Mouse (Mus musculus) small intestine, adult 2 months (tissue): ENCODE data around the gene Olfr68. TPM values are rescaled to one million over a fixed set of nuclear protein-coding genes. Genes with fewer than 3 reads are reported as not detected.
"Not testable (repeated sequence)": the region's sequence is repeated elsewhere in the genome, so short reads cannot be mapped to it uniquely, and the experiment has no call there.

Experiments
- H3K27ac ChIP-seq: fragments of 200-500 bp; 2 replicates; pipeline ENCODE4 v1.5.1; 2012; ENCODE audit warnings: low read depth, low read length, control low read depth, inconsistent platforms; ENCODE audit not compliant: insufficient read depth
- H3K27me3 ChIP-seq: fragments of 200-500 bp; 2 replicates; pipeline ENCODE4 v1.6.1; 2012; ENCODE audit warnings: mild to moderate bottlenecking, moderate library complexity, low read length, inconsistent platforms; ENCODE audit not compliant: control insufficient read depth, insufficient read depth
- H3K36me3 ChIP-seq: fragments of 200-500 bp; 2 replicates; pipeline ENCODE4 v1.6.1; 2012; ENCODE audit warnings: mild to moderate bottlenecking, low read length, control low read depth, inconsistent platforms; ENCODE audit not compliant: control insufficient read depth, insufficient read depth
- H3K4me1 ChIP-seq: fragments of 200-500 bp; 2 replicates; pipeline ENCODE4 v1.6.1; 2012; ENCODE audit warnings: low read length, inconsistent platforms, mixed read lengths; ENCODE audit not compliant: control insufficient read depth, insufficient read depth, insufficient read length
- H3K4me3 ChIP-seq: fragments of 200-500 bp; 2 replicates; pipeline ENCODE4 v1.5.1; 2012; ENCODE audit warnings: low read depth, mild to moderate bottlenecking, control low read depth, inconsistent platforms, low read length, moderate library complexity
- CTCF ChIP-seq: fragments of 200-500 bp; IDR thresholded peaks from 2 replicates; pipeline ENCODE4 v1.5.1; 2012; ENCODE audit warnings: low read depth, mild to moderate bottlenecking, control low read depth, inconsistent platforms, low read length, moderate library complexity, mixed read lengths; ENCODE audit not compliant: insufficient replicate concordance, insufficient read length; ENCODE audit errors: extremely low read depth
- POLR2A ChIP-seq: fragments of 200-500 bp; IDR thresholded peaks from 2 replicates; pipeline ENCODE4 v1.6.1; 2012; ENCODE audit warnings: low read depth, mild to moderate bottlenecking, control low read depth, inconsistent platforms, low read length, moderate library complexity
- WGBS: fragments of 180-500 bp; shearing (Covaris S2); methylation state at CpG from one replicate; pipeline ENCODE4 v1.1.7; 2018; 5-methylcytosine and 5-hydroxymethylcytosine counted together
- polyA plus RNA-seq: library from polyadenylated mRNA; depleted of rRNA; stranded (reverse); fragments of >200 nt; gene quantifications from 2 replicates; pipeline ENCODE4 v1.2.3, GENCODE M21; 2012; rRNA removed

The Olfr68 gene
- polyA plus RNA-seq: not detected in 2 replicates

DNA sequence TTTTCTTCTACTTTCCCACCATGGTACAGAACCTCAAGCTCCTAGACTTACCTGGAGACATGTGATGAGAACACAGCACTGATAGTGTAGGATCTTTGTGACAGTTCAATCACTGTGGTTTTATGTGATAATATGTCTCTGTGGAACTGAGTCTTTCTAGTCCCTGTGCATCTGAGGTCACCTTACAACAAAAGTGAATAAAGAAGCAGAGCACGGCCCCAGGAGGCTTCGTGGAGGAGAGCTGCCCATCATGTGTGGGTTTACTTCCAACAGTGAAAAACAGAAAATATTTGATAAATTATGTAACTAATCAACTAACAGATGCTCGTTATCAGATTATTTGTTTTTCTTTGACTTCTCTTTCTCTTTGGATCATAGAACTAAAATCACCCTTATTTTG is at the start of gene Olfr68:
TSS of gene Olfr68 (minus strand) at position 101 of the 400 bp plus-strand sequence.
- Histone ChIP-seq H3K27me3 (no peaks in the 10 kb centered on the region), H3K4me3 (no peak within 1 kb of the TSS), H3K27ac (no peak within 1 kb of the TSS), H3K4me1 (no peaks in the 10 kb centered on the region), H3K36me3 (no peaks in the 10 kb centered on the region)
- 77% methylated on average over 3 of the region's 3 CpGs for WGBS
- TF ChIP-seq POLR2A: no peak
- TF ChIP-seq CTCF: no peak

DNA sequence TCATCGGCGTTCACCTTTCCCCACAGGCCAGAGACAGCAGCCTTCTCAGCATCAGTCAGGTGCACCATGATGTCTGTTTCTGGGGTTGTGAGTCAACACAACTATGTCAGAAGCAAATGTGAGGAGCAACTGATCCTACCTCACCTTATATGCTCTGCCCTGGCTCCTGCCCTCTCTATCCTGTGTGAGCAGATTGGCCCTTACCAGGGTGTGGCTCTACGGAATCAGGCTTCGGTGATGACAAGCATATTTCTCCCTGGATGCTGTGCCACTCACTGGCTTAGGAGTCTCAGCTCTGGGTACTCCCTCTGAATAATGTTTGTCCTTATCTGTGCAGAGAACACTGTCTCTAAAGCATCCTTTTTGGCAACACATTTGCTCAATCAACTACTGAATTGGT is 48.3 kb upstream of the Olfr68 start, which contains the start of gene Hbb-bs:
TSS of gene Hbb-bs (minus strand) at position 289 of the 400 bp plus-strand sequence.
- 86% methylated on average over 4 of the region's 4 CpGs for WGBS
- Histone ChIP-seq H3K27ac (no peak within 1 kb of the TSS), H3K27me3 (no peaks in the 10 kb centered on the region), H3K4me1 (no peaks in the 10 kb centered on the region), H3K4me3 (no peak within 1 kb of the TSS), H3K36me3 (no peaks in the 10 kb centered on the region)
- TF ChIP-seq POLR2A (no peak), CTCF (no peak)

- not testable (repeated sequence) for H3K27me3 ChIP-seq, H3K36me3 ChIP-seq, H3K27ac ChIP-seq, H3K4me1 ChIP-seq, H3K4me3 ChIP-seq
- WGBS: no CpG with 5 or more reads among the region's 2 CpGs
Measured at GRCm38 (mm10) chr7:103827139-103827538, 47.6 kb upstream of the Olfr68 start.

DNA sequence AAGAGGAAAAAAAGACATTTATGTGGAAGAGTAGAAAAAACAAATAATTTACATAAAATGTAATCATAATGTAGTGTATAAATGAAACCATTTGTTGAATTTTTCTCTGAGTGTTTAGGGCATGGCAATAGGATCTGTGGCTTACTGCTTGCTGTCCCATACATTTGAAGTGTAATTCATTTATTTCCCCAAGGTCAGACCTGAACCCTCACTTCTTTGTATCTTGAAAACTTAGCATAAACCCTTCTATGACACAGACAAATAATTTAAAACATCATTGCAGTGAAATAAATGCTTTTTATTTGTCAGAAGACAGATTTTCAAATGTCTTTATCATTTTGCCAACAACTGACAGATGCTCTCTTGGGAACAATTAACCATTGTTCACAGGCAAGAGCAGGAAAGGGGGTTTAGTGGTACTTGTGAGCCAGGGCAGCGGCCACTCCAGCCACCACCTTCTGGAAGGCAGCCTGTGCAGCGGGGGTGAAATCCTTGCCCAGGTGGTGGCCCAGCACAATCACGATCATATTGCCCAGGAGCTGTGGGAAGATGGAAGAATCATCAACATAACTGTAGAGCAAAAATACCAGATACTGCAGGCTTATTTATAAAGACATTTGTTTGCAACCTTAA is 46.9 kb upstream of the Olfr68 start:
- Histone ChIP-seq H3K27ac (no peak overlapping the region), H3K4me1 (no peaks in the 10 kb centered on the region), H3K4me3 (no peak overlapping the region), H3K36me3 (no peaks in the 10 kb centered on the region), H3K27me3 (no peaks in the 10 kb centered on the region)
- TF ChIP-seq POLR2A: no peak
- no peak for TF ChIP-seq CTCF
- WGBS: 58% methylated on average over 3 of the region's 3 CpGs

- Histone ChIP-seq H3K27ac (no peak overlapping the region), H3K36me3 (no peaks in the 10 kb centered on the region), H3K27me3 (no peaks in the 10 kb centered on the region), H3K4me1 (no peaks in the 10 kb centered on the region), H3K4me3 (no peak overlapping the region)
- WGBS: 89% methylated on average over 3 of the region's 3 CpGs
- TF ChIP-seq CTCF: no peak
- no peak for TF ChIP-seq POLR2A
Measured at GRCm38 (mm10) chr7:103825536-103826254, 46.2 kb upstream of the Olfr68 start.

DNA sequence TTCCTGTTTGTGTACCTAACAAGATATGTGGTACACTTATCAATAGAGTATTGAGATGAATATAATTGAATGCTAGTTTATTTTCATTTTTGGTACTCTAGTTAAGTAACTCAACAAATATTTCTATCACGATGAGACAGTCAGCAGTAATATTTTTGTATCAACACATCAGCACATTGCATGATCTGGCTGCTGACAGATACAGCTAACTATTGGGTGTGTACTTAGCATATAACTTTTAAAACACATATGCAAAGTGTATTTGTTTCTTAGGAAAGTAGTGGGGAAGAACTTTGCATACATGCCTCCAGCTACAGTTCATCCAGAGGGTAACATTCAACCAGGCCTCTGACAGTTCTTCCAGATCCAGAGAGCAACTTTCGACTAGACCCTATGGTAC is 45.1 kb upstream of the Olfr68 start:
- no peaks in the 10 kb centered on the region for H3K36me3 ChIP-seq
- H3K27ac ChIP-seq: no peak overlapping the region
- H3K4me1 ChIP-seq: no peaks in the 10 kb centered on the region
- TF ChIP-seq CTCF (no peak), POLR2A (no peak)
- 72% methylated on average over 2 of the region's 2 CpGs for WGBS
- no peaks in the 10 kb centered on the region for H3K27me3 ChIP-seq
- no peak overlapping the region for H3K4me3 ChIP-seq

DNA sequence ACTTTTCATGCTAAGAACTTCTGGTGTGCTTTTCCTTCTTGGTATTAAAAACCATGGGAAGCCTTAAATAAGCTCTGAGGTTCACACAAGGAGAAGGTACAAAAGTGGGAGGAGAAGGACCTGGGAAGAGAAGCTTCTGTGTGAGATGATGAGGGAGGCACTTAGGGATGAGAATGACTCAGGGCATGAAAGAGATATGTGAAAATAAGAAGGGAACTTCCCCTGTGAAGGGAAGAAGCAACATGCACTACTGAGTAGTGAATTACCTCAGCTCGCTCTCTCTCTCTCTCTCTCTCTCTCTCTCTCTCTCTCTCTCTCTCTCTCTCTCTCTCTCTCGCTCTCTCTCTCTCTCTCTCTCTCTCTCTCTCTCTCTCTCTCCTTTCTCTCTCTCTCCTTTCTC is 35.6 kb upstream of the Olfr68 start:
- WGBS: 88% methylated on average over 1 of the region's 2 CpGs
- H3K4me1 ChIP-seq, H3K27me3 ChIP-seq, H3K27ac ChIP-seq, H3K36me3 ChIP-seq, H3K4me3 ChIP-seq: not testable (repeated sequence)
